Mouse (Mus musculus) liver, adult 2 months (tissue): ENCODE data around the gene Pde1a. TPM values are rescaled to one million over a fixed set of nuclear protein-coding genes. Genes with fewer than 3 reads are reported as not detected.

Experiments used
- DNase-seq: peaks from one replicate; pipeline ENCODE4 v3.0.0-alpha.2; 2011; ENCODE audit warnings: low read depth, low spot score; ENCODE audit errors: extremely low read depth
- H3K27ac ChIP-seq: fragments of 200-500 bp; replicated peaks from 2 replicates; pipeline ENCODE4 v1.5.1; 2012; ENCODE audit warnings: low read depth, mild to moderate bottlenecking, control low read depth, inconsistent platforms, low read length; ENCODE audit not compliant: insufficient read depth
- H3K27me3 ChIP-seq: fragments of 200-500 bp; 2 replicates; pipeline ENCODE4 v1.6.1; 2012; ENCODE audit warnings: mild to moderate bottlenecking, moderate library complexity, low read length, inconsistent platforms; ENCODE audit not compliant: control insufficient read depth, insufficient read depth
- H3K36me3 ChIP-seq: fragments of 200-500 bp; 2 replicates; pipeline ENCODE4 v1.6.1; 2012; ENCODE audit warnings: low read length, inconsistent platforms; ENCODE audit not compliant: control insufficient read depth, insufficient read depth
- H3K4me1 ChIP-seq: fragments of 200-500 bp; 2 replicates; pipeline ENCODE4 v1.6.1; 2011; ENCODE audit warnings: low read length; ENCODE audit not compliant: control insufficient read depth, insufficient read depth
- H3K4me3 ChIP-seq: fragments of 200-500 bp; 2 replicates; pipeline ENCODE4 v1.5.1; 2011; ENCODE audit warnings: low read depth, mild to moderate bottlenecking, control low read depth, low read length, moderate library complexity; ENCODE audit not compliant: insufficient read depth
- H3K79me2 ChIP-seq: fragments of 200-500 bp; 2 replicates; pipeline ENCODE4 v1.6.1; 2012; ENCODE audit warnings: inconsistent platforms, mild to moderate bottlenecking, low read length, moderate library complexity; ENCODE audit not compliant: control insufficient read depth, insufficient read depth
- H3K9ac ChIP-seq: fragments of 200-500 bp; 2 replicates; pipeline ENCODE4 v1.6.1; 2012; ENCODE audit warnings: low read depth, mild to moderate bottlenecking, control low read depth, inconsistent platforms, low read length
- CTCF ChIP-seq: fragments of 200-500 bp; IDR thresholded peaks from 2 replicates; pipeline ENCODE4 v1.5.1; 2011; ENCODE audit warnings: low read depth, low read length, control low read depth
- POLR2A ChIP-seq: fragments of 200-500 bp; IDR thresholded peaks from 2 replicates; pipeline ENCODE4 v1.6.1; 2011; ENCODE audit warnings: low read length, control low read depth; ENCODE audit not compliant: insufficient read depth; ENCODE audit errors: extremely low read depth
- WGBS: fragments of 180-500 bp; shearing (Covaris S2); methylation state at CpG from one replicate; pipeline ENCODE4 v1.1.7; 2018; 5-methylcytosine and 5-hydroxymethylcytosine counted together
- polyA plus RNA-seq: library from polyadenylated mRNA; depleted of rRNA; stranded (reverse); fragments of >200 nt; gene quantifications from 2 replicates; pipeline ENCODE4 v1.2.3, GENCODE M21; 2012
- total RNA-seq: library from RNA; depleted of rRNA; stranded (reverse); fragments of >200 nt; gene quantifications from 2 replicates; pipeline ENCODE4 v1.2.3, GENCODE M21; 2014

Pde1a gene
- total and polyA plus RNA-seq, 2 experiments, result 1.5 to 6.3 TPM

DNA sequence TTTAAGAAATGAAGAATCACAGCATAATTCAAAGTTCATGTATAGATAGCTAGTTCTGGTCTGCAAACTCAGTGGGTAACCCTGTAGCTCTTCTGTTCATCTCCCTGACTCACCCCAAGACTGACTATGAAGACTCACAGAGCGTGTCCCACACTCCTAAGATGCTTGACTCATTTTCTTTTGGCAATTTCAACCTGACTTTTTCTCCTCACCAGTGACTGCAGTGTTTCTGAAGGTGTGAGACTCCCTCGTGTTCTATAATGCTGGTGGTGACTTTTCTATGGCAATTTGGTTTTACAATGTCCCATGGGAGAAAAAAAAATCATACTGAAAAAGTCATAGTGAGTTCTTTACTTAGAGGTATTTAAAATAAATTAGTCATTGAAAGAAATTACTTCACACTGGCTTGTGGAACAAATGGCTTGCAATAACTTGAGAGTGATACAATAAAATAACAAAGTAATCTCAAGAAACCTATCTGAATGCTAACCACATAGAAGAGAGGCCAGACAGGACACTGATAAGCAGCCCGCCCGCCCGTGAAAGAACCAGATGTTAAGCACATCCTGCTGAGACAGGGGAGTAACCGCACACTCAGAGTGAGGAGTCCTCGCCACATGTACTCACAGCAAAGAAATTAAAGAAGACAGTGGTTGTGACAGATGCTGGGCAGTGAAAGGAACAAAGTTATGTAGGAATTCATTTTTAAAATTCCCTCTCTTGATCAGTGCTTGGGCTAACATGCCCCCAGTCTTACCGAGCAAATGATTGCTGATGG is 183.2 kb downstream of the Pde1a start:
- Histone ChIP-seq H3K36me3 (no peaks in the 10 kb centered on the region), H3K79me2 (no peaks in the 10 kb centered on the region), H3K4me3 (no peak overlapping the region), H3K27ac (no peak overlapping the region), H3K4me1 (no peaks in the 10 kb centered on the region), H3K9ac (no peak overlapping the region), H3K27me3 (no peaks in the 10 kb centered on the region)
- TF ChIP-seq CTCF, result no peak
- TF ChIP-seq POLR2A, result no peak
- no peak for DNase-seq
- WGBS, result 80% methylated on average over 8 of the region's 8 CpGs

DNA sequence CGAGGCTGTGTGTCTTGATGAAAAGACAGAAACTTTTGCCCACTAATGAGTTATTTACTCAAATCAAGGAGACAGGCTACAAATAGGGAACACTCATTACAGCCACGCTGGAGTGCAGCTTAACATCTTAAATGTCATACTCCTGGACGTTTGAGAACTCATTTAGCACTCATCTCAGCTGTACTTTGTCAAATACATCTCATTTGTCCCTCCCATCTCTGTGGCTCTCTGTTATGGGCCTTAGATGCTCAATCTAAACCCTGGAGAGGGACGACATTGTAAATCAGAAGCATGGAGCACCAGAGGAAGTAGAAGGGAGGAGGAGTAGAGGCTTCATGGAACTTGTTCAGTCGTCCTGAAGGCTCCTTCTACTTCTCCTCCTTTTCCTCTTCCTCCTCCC is 194.6 kb downstream of the Pde1a start:
- Histone ChIP-seq H3K27ac (no peak overlapping the region), H3K27me3 (no peaks in the 10 kb centered on the region; the same call in 1 of the 2 replicates), H3K4me1 (no peaks in the 10 kb centered on the region), H3K4me3 (no peak overlapping the region), H3K36me3 (no peaks in the 10 kb centered on the region), H3K79me2 (no peaks in the 10 kb centered on the region), H3K9ac (no peak overlapping the region)
- no peak for DNase-seq
- TF ChIP-seq CTCF, result no peak
- no peak for TF ChIP-seq POLR2A
- WGBS, result 63% methylated on average over 5 of the region's 5 CpGs

DNA sequence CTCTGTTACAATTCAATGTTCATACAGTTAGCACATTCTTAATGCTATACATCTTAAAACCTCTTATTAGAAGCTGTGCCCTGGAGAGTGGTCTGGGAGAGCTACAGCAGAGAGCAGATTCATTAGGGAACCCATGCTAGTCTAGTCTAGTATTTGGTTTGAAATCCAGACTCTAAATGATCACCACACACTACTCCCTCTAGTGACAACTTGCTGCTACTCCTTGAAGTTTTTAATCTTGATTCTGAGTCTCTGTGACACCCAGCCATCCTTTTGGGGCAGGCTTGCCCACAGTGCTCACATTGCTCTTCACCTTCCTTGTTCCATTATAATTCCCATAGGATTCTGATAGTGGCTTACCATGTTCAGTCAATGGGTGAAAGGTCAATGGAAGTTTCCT is 206.9 kb downstream of the Pde1a start:
- Histone ChIP-seq H3K4me1 (no peaks in the 10 kb centered on the region; the same call in 1 of the 2 replicates), H3K79me2 (no peaks in the 10 kb centered on the region), H3K4me3 (no peak overlapping the region), H3K9ac (no peak overlapping the region), H3K27ac (no peak overlapping the region), H3K36me3 (no peaks in the 10 kb centered on the region), H3K27me3 (no peaks in the 10 kb centered on the region)
- DNase-seq, result no peak
- TF ChIP-seq POLR2A (no peak), CTCF (no peak)

DNA sequence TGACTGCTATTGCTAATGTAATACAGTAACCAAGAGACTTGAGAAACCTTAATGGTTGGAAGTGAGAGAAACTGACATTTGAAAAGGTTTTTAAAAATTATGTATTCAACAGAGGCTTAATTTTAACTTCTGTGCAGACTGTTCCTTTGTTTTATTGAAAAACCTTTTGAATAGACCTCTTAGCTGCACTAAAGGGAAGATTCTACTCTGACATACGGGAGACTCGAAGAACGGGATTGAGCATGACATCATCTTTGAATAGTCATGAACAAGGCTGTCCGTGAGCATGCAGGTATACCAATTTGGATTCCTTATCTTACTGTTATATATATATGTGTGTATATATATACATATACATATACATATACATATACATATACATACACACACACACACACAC is 207.9 kb downstream of the Pde1a start:
- H3K27me3 ChIP-seq, result no peaks in the 10 kb centered on the region
- 96% methylated on average over 4 of the region's 4 CpGs for WGBS
- no peak overlapping the region for H3K4me3 ChIP-seq
- H3K27ac ChIP-seq, result no peak overlapping the region
- TF ChIP-seq POLR2A (no peak), CTCF (no peak)
- H3K36me3 ChIP-seq, result no peaks in the 10 kb centered on the region
- no peaks in the 10 kb centered on the region; the same call in 1 of the 2 replicates for H3K4me1 ChIP-seq
- H3K9ac ChIP-seq, result no peak overlapping the region
- H3K79me2 ChIP-seq, result no peaks in the 10 kb centered on the region
- DNase-seq, result no peak

DNA sequence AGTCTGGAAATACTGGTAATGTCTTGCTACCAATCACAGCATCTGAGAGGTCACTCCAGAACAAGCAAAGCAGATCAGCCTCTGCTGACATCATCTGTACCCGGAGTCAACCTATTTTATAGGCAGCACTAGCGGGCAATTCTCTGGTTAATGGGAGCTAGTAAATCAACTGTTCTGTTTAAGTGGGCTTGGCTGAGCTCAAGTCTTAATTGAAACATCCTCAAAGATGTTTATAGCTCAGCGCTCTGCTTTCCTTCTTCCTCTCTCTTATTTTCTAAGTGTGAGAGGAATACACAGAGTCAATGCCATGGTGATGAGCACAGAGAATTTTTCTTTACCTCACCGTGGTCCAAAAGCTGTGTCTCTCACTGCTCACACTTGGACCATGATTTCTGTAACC is 208.8 kb downstream of the Pde1a start:
- WGBS, result 84% methylated on average over 4 of the region's 4 CpGs
- H3K4me3 ChIP-seq, result no peak overlapping the region
- TF ChIP-seq CTCF (no peak), POLR2A (no peak)

DNA sequence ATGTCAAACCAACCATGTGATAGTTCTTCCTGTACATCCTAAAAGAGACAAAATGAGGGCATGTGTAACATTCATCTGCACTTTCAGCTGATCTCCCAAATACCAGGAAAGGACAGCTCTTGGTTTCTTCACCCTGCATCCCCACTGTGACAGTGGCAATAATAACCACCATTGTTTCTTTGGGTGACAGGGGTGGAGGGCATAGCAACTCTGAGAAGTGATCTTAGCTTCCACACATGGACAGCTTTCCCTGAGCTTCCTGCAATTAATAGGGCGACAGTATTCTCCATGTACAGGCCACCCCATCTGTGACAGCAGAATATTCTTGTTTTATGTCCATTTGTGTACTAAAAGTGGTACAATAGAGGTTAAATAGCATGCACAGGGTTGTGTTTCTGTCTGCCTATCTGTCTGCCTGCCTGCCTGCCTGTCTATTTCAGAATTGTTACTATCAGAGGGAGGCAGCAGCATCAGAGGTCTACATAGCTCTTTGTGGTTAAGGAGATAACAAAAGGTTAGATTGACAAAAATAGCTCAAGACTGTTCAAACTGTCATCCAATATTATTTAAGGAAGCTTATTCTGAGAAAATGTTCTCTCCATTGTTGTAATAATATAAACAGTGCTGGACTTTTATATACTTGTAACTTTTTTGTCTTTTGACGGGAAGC is 227.3 kb downstream of the Pde1a start:
- Histone ChIP-seq H3K9ac (no peak overlapping the region), H3K36me3 (no peaks in the 10 kb centered on the region), H3K4me3 (no peak overlapping the region), H3K4me1 (no peaks in the 10 kb centered on the region), H3K27ac (no peak overlapping the region), H3K79me2 (no peaks in the 10 kb centered on the region), H3K27me3 (no peaks in the 10 kb centered on the region)
- DNase-seq, result no peak
- TF ChIP-seq POLR2A, result no peak
- TF ChIP-seq CTCF, result no peak
- WGBS, result 90% methylated on average over 2 of the region's 2 CpGs

More for the DNA sequence above, 208.8 kb downstream of the Pde1a start:
- Histone ChIP-seq H3K79me2 (no peaks in the 10 kb centered on the region), H3K27me3 (no peaks in the 10 kb centered on the region), H3K4me1 (no peaks in the 10 kb centered on the region; the same call in 1 of the 2 replicates), H3K27ac (no peak overlapping the region), H3K9ac (no peak overlapping the region), H3K36me3 (no peaks in the 10 kb centered on the region)
- no peak for DNase-seq
